Mouse (Mus musculus) neural tube, embryonic 11.5 days (tissue): ENCODE results near the gene Zscan5b. TPM values are rescaled to one million over a fixed set of nuclear protein-coding genes. Genes with fewer than 3 reads are reported as not detected.
"Not testable (repeated sequence)": the region's sequence is repeated elsewhere in the genome, so short reads cannot be mapped to it uniquely, and the experiment has no call there.

Source experiments
- ATAC-seq: fragments of 200-750 bp; cut with Nextera tagmentation; 2 replicates; pipeline ENCODE4 v1.8.0; 2017; ENCODE audit warnings: moderate number of reproducible peaks, mild to moderate bottlenecking, moderate TSS enrichment, moderate library complexity; ENCODE audit not compliant: insufficient read depth, low FRiP score, low TSS enrichment
- DNase-seq: peaks from one replicate; pipeline ENCODE4 v3.0.0-alpha.2; 2015; ENCODE audit warnings: low spot score
- H3K27ac ChIP-seq: fragments of 300-500 bp; sonication (generic); 2 replicates; pipeline ENCODE4 v1.5.1; 2014; ENCODE audit warnings: low read depth, mild to moderate bottlenecking, low read length
- H3K27me3 ChIP-seq: fragments of 300-500 bp; sonication (generic); 2 replicates; pipeline ENCODE4 v1.6.1; 2014; ENCODE audit warnings: mild to moderate bottlenecking, low read length, mixed read lengths; ENCODE audit not compliant: control insufficient read depth, insufficient read depth
- H3K36me3 ChIP-seq: fragments of 300-500 bp; sonication (generic); 2 replicates; pipeline ENCODE4 v1.6.1; 2014; ENCODE audit warnings: mild to moderate bottlenecking, low read length, moderate library complexity, mixed read lengths; ENCODE audit not compliant: control insufficient read depth, insufficient read depth
- H3K4me1 ChIP-seq: fragments of 300-500 bp; sonication (generic); 2 replicates; pipeline ENCODE4 v1.6.1; 2014; ENCODE audit warnings: low read length, mixed read lengths; ENCODE audit not compliant: control insufficient read depth, insufficient read depth
- H3K4me2 ChIP-seq: fragments of 300-500 bp; sonication (generic); 2 replicates; pipeline ENCODE4 v1.6.1; 2014; ENCODE audit warnings: low read depth, mild to moderate bottlenecking, moderate library complexity
- H3K4me3 ChIP-seq: fragments of 300-500 bp; sonication (generic); 2 replicates; pipeline ENCODE4 v1.5.1; 2014; ENCODE audit warnings: low read depth, low read length
- H3K9ac ChIP-seq: fragments of 300-500 bp; sonication (generic); 2 replicates; pipeline ENCODE4 v1.6.1; 2014; ENCODE audit warnings: mild to moderate bottlenecking, low read length
- H3K9me3 ChIP-seq: fragments of 300-500 bp; sonication (generic); 2 replicates; pipeline ENCODE4 v1.6.1; 2016; ENCODE audit warnings: low read length; ENCODE audit not compliant: control insufficient read depth
- WGBS: fragments of 180-500 bp; shearing (Covaris S2); extraction: QIAGEN DNeasy Blood & Tissue Kit; methylation state at CpG from one replicate; pipeline ENCODE4 v1.1.7; 2014; 5-methylcytosine and 5-hydroxymethylcytosine counted together
- polyA plus RNA-seq: library from polyadenylated mRNA; unstranded; fragments of >200 nt; fragmentation: Nextera tagmentation; extraction: Ambion mirVana; gene quantifications from 2 replicates; pipeline ENCODE4 v1.2.1, GENCODE M21; 2014

Gene Zscan5b
- polyA plus RNA-seq, 1 experiment from 2014 or later: not detected

DNA sequence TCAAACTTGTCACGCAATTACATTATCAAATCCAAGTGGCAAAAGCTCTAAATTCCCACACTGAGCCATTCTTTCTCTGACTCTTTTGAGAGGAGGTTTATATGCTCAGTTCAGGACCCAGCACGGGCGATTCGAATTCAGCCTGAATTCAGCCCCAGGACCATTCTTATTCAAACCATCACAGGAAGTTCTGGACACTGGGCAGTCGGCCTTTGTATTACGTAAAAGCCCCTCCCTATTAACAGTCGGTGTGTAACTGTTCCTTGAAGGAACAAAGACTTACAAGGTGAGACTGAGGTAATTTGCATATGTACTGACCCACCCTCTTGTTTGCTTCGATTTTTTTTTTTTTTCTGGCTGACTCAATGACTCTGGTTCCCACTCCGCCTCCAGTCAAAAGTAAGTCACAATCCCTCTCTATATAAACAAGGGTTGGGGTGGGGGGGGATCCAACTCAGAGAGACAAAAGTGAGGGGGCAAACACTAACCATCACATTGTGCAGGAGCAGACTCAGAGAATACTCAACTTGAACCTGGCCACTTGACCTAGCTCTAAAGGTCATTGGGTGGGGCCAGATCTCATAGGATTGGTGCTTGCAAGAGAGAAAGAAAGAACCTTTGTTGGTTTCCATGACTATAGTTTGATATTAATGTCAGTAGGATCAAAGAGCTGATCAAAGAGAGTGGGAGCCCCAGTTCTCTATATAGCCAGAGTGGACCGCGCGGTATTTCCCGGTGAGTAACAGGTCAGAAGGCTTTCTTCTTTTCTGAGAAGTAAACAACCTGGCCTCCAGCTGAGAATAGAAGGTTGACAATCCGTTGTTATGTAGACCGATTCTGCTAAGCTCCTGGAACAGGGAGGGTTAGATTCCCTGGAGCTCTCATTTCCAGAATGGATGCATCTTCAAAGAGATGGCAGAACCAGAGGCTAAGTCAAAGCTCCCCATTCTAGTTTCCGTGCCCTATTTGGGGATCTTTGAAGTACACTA, 36.4 kb downstream of the Zscan5b start:
- Histone ChIP-seq H3K9me3 (no peaks in the 10 kb centered on the region), H3K27ac (no peak overlapping the region), H3K27me3 (no peaks in the 10 kb centered on the region), H3K4me2 (no peak overlapping the region), H3K36me3 (no peaks in the 10 kb centered on the region), H3K4me3 (no peak overlapping the region), H3K9ac (no peak overlapping the region), H3K4me1 (no peaks in the 10 kb centered on the region)
- ATAC-seq (no peak), DNase-seq (no peak)
- WGBS: 33% methylated on average over 16 of the region's 16 CpGs

DNA sequence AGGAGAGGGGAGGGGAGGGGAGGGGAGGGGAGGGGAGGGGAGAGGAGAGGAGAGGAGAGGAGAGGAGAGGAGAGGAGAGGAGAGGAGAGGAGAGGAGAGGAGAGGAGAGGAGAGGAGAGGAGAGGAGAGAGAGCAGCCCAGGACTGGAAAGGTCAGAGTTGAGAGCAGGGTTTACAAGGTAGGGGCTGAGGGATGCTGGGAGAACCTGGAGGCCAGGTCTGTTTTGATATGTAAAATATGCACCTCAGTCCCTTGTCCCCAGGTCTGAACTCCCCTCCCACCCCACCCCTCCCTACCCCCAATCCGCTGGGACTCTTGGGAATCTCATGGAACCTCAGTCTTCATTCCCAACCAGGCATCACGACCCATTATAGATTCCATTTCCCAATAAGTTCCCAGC, 37.9 kb downstream of the Zscan5b start:
- not testable (repeated sequence) for H3K27me3 ChIP-seq, H3K4me2 ChIP-seq, H3K9ac ChIP-seq, H3K4me1 ChIP-seq, ATAC-seq, H3K4me3 ChIP-seq, DNase-seq, H3K9me3 ChIP-seq, H3K36me3 ChIP-seq, H3K27ac ChIP-seq
- 49% methylated on average over 2 of the region's 2 CpGs for WGBS

DNA sequence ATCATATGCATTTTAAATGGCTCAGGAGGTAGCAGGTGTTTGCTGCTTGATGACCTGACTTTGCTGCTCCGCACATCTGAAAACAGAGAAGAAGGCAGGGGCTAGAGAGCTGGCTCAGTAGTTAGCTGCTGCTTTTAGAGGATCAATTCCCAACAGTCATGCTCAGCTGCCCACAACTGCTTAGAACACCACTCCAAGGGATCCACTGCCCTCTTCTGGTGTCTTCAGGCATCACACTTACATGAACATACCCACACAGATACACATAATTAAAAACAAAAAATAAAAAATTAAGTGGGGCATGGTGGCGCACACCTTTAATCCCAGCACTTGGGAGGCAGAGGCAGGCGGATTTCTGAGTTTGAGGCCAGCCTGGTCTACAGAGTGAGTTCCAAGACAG, 40.0 kb downstream of the Zscan5b start:
- H3K27ac ChIP-seq: no peak overlapping the region
- DNase-seq (no peak), ATAC-seq (no peak)
- H3K4me3 ChIP-seq: no peak overlapping the region
- no peaks in the 10 kb centered on the region for H3K27me3 ChIP-seq
- WGBS: 93% methylated on average over 3 of the region's 3 CpGs
- no peak overlapping the region for H3K9ac ChIP-seq
- no peaks in the 10 kb centered on the region for H3K9me3 ChIP-seq
- no peaks in the 10 kb centered on the region for H3K36me3 ChIP-seq
- H3K4me2 ChIP-seq: no peak overlapping the region
- H3K4me1 ChIP-seq: no peaks in the 10 kb centered on the region

DNA sequence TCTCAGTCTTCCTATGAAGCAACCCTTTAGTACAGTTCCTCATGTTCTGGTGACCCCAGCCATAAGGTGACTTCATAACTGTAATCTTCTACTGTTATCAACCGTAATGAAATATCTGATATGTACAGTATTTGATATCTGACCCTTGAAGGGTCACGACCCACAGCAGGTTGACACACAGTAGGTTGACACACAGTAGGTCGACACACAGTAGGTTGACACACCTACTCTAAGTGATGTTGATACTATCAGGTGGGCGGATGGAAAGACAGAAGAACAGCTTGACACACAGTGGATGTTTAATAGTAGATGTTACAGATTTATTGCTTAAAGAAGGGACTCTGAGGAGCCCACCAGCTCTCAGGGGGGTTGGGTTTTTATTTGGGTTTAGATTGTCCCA, 40.9 kb downstream of the Zscan5b start:
- WGBS: 83% methylated on average over 4 of the region's 4 CpGs

DNA sequence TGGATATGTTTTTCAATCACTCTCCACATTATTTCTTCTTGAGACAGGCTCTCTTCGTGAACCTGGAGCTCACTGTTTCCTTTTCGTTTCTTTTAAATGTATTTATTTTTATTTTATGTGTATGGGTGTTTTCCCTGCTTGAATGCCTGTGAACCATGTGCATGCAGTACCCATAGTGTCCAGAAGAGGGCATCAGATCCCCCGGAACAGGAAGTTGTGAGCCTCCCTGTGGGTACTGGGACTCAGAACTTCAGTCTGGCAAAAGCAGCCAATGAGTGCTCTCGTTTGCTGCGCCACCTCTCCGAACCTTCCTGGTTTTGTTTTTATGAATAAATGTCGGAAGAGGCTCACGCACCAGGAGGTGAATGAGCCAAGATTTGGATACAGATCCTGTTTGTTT, 43.6 kb downstream of the Zscan5b start:
- no peak overlapping the region for H3K4me3 ChIP-seq
- H3K27me3 ChIP-seq: no peaks in the 10 kb centered on the region
- WGBS: 74% methylated on average over 8 of the region's 8 CpGs
- H3K9me3 ChIP-seq: no peaks in the 10 kb centered on the region
- ATAC-seq (no peak), DNase-seq (peak; percentile 19)
- no peaks in the 10 kb centered on the region for H3K4me1 ChIP-seq
- no peak overlapping the region for H3K4me2 ChIP-seq
- no peak overlapping the region for H3K9ac ChIP-seq
- no peak overlapping the region for H3K27ac ChIP-seq
- no peaks in the 10 kb centered on the region for H3K36me3 ChIP-seq

More for the DNA sequence above, 40.9 kb downstream of the Zscan5b start:
- H3K27me3 ChIP-seq: no peaks in the 10 kb centered on the region
- H3K4me3 ChIP-seq: no peak overlapping the region
- DNase-seq: no peak
- H3K9me3 ChIP-seq: no peaks in the 10 kb centered on the region
- ATAC-seq: no peak
- H3K4me1 ChIP-seq: no peaks in the 10 kb centered on the region
- no peaks in the 10 kb centered on the region for H3K36me3 ChIP-seq
- no peak overlapping the region for H3K27ac ChIP-seq
- no peak overlapping the region for H3K4me2 ChIP-seq
- H3K9ac ChIP-seq: no peak overlapping the region

DNA sequence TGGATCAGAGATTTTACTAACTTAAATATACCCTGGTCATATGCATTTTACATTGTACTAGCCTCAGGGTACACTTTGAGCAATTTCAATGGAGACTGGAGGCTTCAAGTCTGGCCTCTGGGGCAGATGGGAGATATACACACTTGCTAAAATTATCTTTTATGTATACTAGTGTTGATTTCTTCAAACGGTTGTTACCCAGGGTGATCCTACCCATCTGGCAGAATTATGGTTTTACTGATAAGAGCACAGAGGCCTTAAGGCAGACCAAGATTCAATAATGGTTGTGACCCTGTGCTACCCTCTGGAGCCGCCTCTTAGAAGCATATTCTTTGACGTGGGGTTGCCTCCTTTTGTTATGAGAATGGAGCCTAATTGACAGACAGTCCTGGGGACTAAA, 55.8 kb downstream of the Zscan5b start:
- H3K4me1 ChIP-seq: no peaks in the 10 kb centered on the region
- H3K27me3 ChIP-seq: no peaks in the 10 kb centered on the region
- H3K4me3 ChIP-seq: no peak overlapping the region
- WGBS: 45% methylated on average over 3 of the region's 3 CpGs
- H3K27ac ChIP-seq: no peak overlapping the region
- no peaks in the 10 kb centered on the region for H3K36me3 ChIP-seq
- H3K4me2 ChIP-seq: no peak overlapping the region
- ATAC-seq (no peak), DNase-seq (no peak)
- H3K9me3 ChIP-seq: no peaks in the 10 kb centered on the region
- no peak overlapping the region for H3K9ac ChIP-seq

DNA sequence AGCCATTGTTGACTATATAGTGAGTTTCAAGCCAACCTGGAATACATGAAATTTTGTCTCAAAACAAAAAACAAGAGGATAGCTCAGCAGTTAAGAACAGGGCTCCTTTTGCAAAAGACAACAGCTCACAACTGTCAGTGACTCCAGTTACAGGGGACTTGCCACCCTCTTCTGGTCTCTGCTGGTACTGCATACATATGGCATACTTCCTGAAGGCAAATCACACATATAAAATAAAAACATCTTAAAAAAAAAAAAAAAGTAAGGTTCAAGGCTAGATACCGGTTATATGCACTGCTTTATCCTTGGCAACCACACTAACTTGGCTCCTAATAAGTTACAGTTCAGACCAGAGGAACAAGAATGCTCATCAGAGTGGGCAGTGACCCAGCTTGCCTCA, 60.7 kb downstream of the Zscan5b start:
- ATAC-seq (no peak), DNase-seq (peak; percentile 66)
- Histone ChIP-seq H3K4me1 (peaks cover 4% of the 10 kb centered on the region; the same call in 1 of the 2 replicates), H3K9me3 (no peaks in the 10 kb centered on the region), H3K4me3 (peak overlapping the region; percentile 39), H3K36me3 (no peaks in the 10 kb centered on the region), H3K4me2 (peak overlapping the region; percentile 51), H3K27me3 (no peaks in the 10 kb centered on the region), H3K27ac (no peak overlapping the region), H3K9ac (no peak overlapping the region)
- 3% methylated on average over 1 of the region's 1 CpGs for WGBS

DNA sequence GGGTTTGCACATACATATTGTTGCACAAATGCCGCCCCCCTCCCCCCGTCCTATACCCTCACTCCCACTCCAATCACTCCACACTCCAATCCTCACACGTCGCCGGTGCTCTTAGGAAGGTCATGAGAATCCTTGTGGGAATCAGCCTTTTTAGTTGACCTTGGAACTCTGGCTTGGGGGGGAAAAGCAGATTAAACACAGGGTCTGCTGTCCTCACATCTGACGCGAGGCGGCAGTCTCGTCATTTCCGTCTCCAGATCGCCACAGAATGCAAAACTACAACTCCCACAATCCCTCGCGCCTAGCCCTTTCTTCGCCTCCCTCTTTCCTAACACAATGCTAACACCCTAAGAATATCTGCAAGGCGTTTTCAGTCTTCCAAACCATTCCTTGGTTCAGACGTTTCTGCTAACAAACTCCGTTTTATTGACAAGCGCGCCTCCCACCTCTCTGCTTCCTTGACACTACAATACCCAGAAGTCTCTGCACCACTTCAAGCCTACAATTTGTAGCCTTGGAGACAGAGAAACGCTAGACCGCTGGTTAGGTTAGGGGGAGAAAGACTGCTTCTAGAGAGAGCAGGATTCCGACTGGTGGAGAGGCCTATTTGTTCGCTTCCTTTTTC, 61.5 kb downstream of the Zscan5b start:
- Histone ChIP-seq H3K9ac (peak overlapping the region; percentile 49), H3K27me3 (no peaks in the 10 kb centered on the region), H3K4me2 (peak overlapping the region; percentile 51), H3K4me1 (peaks cover 4% of the 10 kb centered on the region; the same call in 1 of the 2 replicates), H3K9me3 (no peaks in the 10 kb centered on the region), H3K27ac (peak overlapping the region; percentile 24; the same call in 1 of the 2 replicates), H3K36me3 (no peaks in the 10 kb centered on the region), H3K4me3 (peak overlapping the region; percentile 39)
- peak; percentile 57 for ATAC-seq
- under 1% methylated on average over 23 of the region's 23 CpGs for WGBS
- peak; percentile 89 for DNase-seq
